In genomic region chr3:84215253-84215652, GRCm38 (mm10) we compare ENCODE assay signal across 11 mouse cellular contexts. TPM values are rescaled to one million over a fixed set of nuclear protein-coding genes. Genes with fewer than 3 reads are reported as not detected.
A peak's percentile ranks its signal among the peaks of the same experiment; 100 is the strongest.
DNase-seq lines count a peak whose midpoint lies in the region; ATAC-seq and TF ChIP-seq lines count a peak whose summit lies in the region.
"Had no signal": no experiment of that assay in that cellular context is flagged by ENCODE, and none has a peak within 500 bp of the region (broad histone marks: within the 10 kb centered on the region; RNA-seq: fewer than 3 reads in every experiment).

No protein-coding gene starts in this region.

- peak; percentile 44 for DNase-seq in adrenal gland, postnatal 14 days
- DNase-seq in adrenal gland, postnatal 25 days, result no peak
- peak; percentile 83 for DNase-seq in left cerebral cortex, postnatal 4 days
- DNase-seq in left cerebral cortex, adult 9 months (ENCODE audit: low spot score in 2 of 2), result no peak
- DNase-seq in stomach, postnatal 0 days (ENCODE audit: low spot score), result no peak
- DNase-seq in ovary, postnatal 14 days (ENCODE audit: low spot score), result no peak

- peak; percentile 58 for ATAC-seq in forebrain, embryonic 13.5 days
- peak; percentile 40; the same call in 1 of the 2 replicates for ATAC-seq in midbrain, embryonic 15.5 days (replicated peaks)
- no peak for ATAC-seq in stomach, postnatal 0 days (ENCODE audit: low FRiP score, low TSS enrichment)

- TF ChIP-seq EP300 in stomach, postnatal 0 days (optimal IDR thresholded peaks at IDR 0.05), result no peak

- H3K4me2 ChIP-seq in forebrain, embryonic 13.5 days, result peak overlapping the region; percentile 44
- H3K4me2 ChIP-seq in midbrain, embryonic 15.5 days, result peak overlapping the region; percentile 69
- no peak overlapping the region for H3K4me2 ChIP-seq in stomach, postnatal 0 days (replicated peaks; ENCODE audit: low read depth)
- H3K4me2 ChIP-seq: heart, embryonic 12.5 days; stomach, embryonic 15.5 days had no signal

- 0 out of 2 replicates have a peak, but pooled peaks cover 7% of the 10 kb centered on the region for H3K36me3 ChIP-seq in forebrain, embryonic 13.5 days (ENCODE audit: poor library complexity, severe bottlenecking)
- no peaks in the 10 kb centered on the region for H3K36me3 ChIP-seq in midbrain, embryonic 15.5 days (replicated peaks)
- no peaks in the 10 kb centered on the region for H3K36me3 ChIP-seq in stomach, postnatal 0 days (ENCODE audit: control insufficient read depth, insufficient read depth, low read length)
- H3K36me3 ChIP-seq: heart, embryonic 12.5 days; stomach, embryonic 15.5 days had no signal

- H3K9me3 ChIP-seq in forebrain, embryonic 13.5 days (replicated peaks), result no peaks in the 10 kb centered on the region
- H3K9me3 ChIP-seq in midbrain, embryonic 15.5 days, result no peaks in the 10 kb centered on the region
- no peaks in the 10 kb centered on the region for H3K9me3 ChIP-seq in stomach, postnatal 0 days (ENCODE audit: control insufficient read depth, low read length)
- H3K9me3 ChIP-seq: heart, embryonic 12.5 days; stomach, embryonic 15.5 days had no signal

- peak overlapping the region; percentile 82 for H3K27ac ChIP-seq in forebrain, embryonic 13.5 days
- peak overlapping the region; percentile 57 for H3K27ac ChIP-seq in midbrain, embryonic 15.5 days
- no peak overlapping the region for H3K27ac ChIP-seq in stomach, postnatal 0 days (replicated peaks)
- H3K27ac ChIP-seq: stomach, embryonic 15.5 days had no signal

- TF ChIP-seq CTCF in stomach, postnatal 0 days (IDR thresholded peaks at IDR 0.05; ENCODE audit: low read depth), result no peak

- intact Hi-C loops in left cerebral cortex, postnatal 4 days (cut with DNase I), result loop anchor here (5.0 kb wide), 2 partner anchors 42 to 87 kb away; no protein-coding TSS in a partner anchor

- H3K4me1 ChIP-seq in forebrain, embryonic 13.5 days, result peaks cover 82% of the 10 kb centered on the region
- peaks cover 76% of the 10 kb centered on the region for H3K4me1 ChIP-seq in midbrain, embryonic 15.5 days
- H3K4me1 ChIP-seq in stomach, postnatal 0 days (replicated peaks; ENCODE audit: control insufficient read depth, insufficient read depth), result no peaks in the 10 kb centered on the region
- H3K4me1 ChIP-seq: stomach, embryonic 15.5 days had no signal

- H3K9ac ChIP-seq in forebrain, embryonic 13.5 days, result peak overlapping the region; percentile 43; the same call in 1 of the 2 replicates
- peak overlapping the region; percentile 18 for H3K9ac ChIP-seq in midbrain, embryonic 15.5 days
- H3K9ac ChIP-seq in stomach, postnatal 0 days (ENCODE audit: low read length), result no peak overlapping the region
- H3K9ac ChIP-seq: heart, embryonic 12.5 days; stomach, embryonic 15.5 days had no signal

- no peaks in the 10 kb centered on the region for H3K27me3 ChIP-seq in forebrain, embryonic 13.5 days
- H3K27me3 ChIP-seq in midbrain, embryonic 15.5 days (replicated peaks), result no peaks in the 10 kb centered on the region
- H3K27me3 ChIP-seq in stomach, postnatal 0 days (ENCODE audit: control insufficient read depth, insufficient read depth, low read length), result no peaks in the 10 kb centered on the region
- H3K27me3 ChIP-seq: stomach, embryonic 15.5 days had no signal

- WGBS in forebrain, embryonic 13.5 days, result 39% methylated on average over 9 of the region's 9 CpGs
- 24% methylated on average over 9 of the region's 9 CpGs for WGBS in midbrain, embryonic 15.5 days
- 73% methylated on average over 9 of the region's 9 CpGs for WGBS in stomach, postnatal 0 days

- no peak overlapping the region for H3K4me3 ChIP-seq in forebrain, embryonic 13.5 days
- H3K4me3 ChIP-seq in midbrain, embryonic 15.5 days, result peak overlapping the region; percentile 16
- H3K4me3 ChIP-seq in stomach, postnatal 0 days (ENCODE audit: low read depth, low read length), result no peak overlapping the region
- H3K4me3 ChIP-seq: heart, embryonic 12.5 days; stomach, embryonic 15.5 days had no signal

RNA-seq across cellular contexts. Expression of gene Gm6525, which starts 41.3 kb away (rescaled TPM):
- 0.33 TPM in 1 of 2 replicates, not detected in the other for total RNA-seq in adrenal gland, postnatal 14 days (2021)
- total RNA-seq in adrenal gland, postnatal 25 days (2021), result 0.30 TPM in 1 of 2 replicates, not detected in the other
- not detected for total RNA-seq in left cerebral cortex, postnatal 4 days (2021)
- polyA plus RNA-seq in forebrain, embryonic 13.5 days (2015; fragmentation: Nextera tagmentation; extraction: Ambion mirVana), result 3.7 and 4.1 TPM in 2 replicates
- 2.0 and 2.5 TPM in 2 replicates for polyA plus RNA-seq in midbrain, embryonic 15.5 days (2015; fragmentation: Nextera tagmentation; extraction: Ambion mirVana)
- polyA plus RNA-seq in stomach, postnatal 0 days (2015; fragmentation: Nextera tagmentation; extraction: Ambion mirVana), result 0.75 and 0.88 TPM in 2 replicates
- total RNA-seq: megakaryocyte, adult 5-6 weeks had no signal
- polyA plus RNA-seq: heart, embryonic 12.5 days had no signal

RNA-seq across cellular contexts. Expression of gene Mnd1, which starts 59.7 kb away (rescaled TPM):
- total RNA-seq in adrenal gland, postnatal 14 days (2021), result 23.0 and 27.2 TPM in 2 replicates
- total RNA-seq in adrenal gland, postnatal 25 days (2021), result 18.7 and 18.8 TPM in 2 replicates
- 1 to 10 TPM; 2.7 to 2.9 TPM for total RNA-seq in left cerebral cortex, postnatal 4 days (2021)
- polyA plus RNA-seq in forebrain, embryonic 13.5 days (2015; fragmentation: Nextera tagmentation; extraction: Ambion mirVana), result 5.3 and 5.9 TPM in 2 replicates
- polyA plus RNA-seq in midbrain, embryonic 15.5 days (2015; fragmentation: Nextera tagmentation; extraction: Ambion mirVana), result 1.6 and 1.8 TPM in 2 replicates
- 9.7 and 10.7 TPM in 2 replicates for polyA plus RNA-seq in stomach, postnatal 0 days (2015; fragmentation: Nextera tagmentation; extraction: Ambion mirVana)

Comparison
In these comparisons a context has a peak if more than half of its experiments do, and no peak if none do; other contexts are left out.
1. DNase-seq: peak in adrenal gland, postnatal 14 days (single experiment) and left cerebral cortex, postnatal 4 days (single experiment); none in adrenal gland, postnatal 25 days (single experiment), left cerebral cortex, adult 9 months (0 of 2), stomach, postnatal 0 days (single experiment) and ovary, postnatal 14 days (single experiment).